Mouse (Mus musculus): ENCODE measurements around the gene Crb3. TPM values are rescaled to one million over a fixed set of nuclear protein-coding genes. Genes with fewer than 3 reads are reported as not detected.

Gene Crb3
- polyA plus RNA-seq, 1 experiment, result 2.4 TPM

- Histone ChIP-seq H3K4me1 (ENCODE audit: control insufficient read depth, insufficient read depth, low read length) (no peaks in the 10 kb centered on the region; the same call in 1 of the 2 replicates), H3K4me3 (replicated peaks; ENCODE audit: control insufficient read depth, low read depth, low read length) (no peak within 1 kb of the TSS), H3K27ac (ENCODE audit: control insufficient read depth, insufficient read depth, low read depth, low read length, poor library complexity) (no peak within 1 kb of the TSS)
- whole genome bisulfite sequencing, result 33% methylated on average over 31 of the region's 31 CpGs
- TF ChIP-seq POLR2A (IDR thresholded peaks at IDR 0.05; ENCODE audit: borderline replicate concordance, control insufficient read depth, low read depth, low read length), result no peak
- TF ChIP-seq CTCF (IDR thresholded peaks at IDR 0.05; ENCODE audit: control insufficient read depth, insufficient read depth, low read length), result no peak
These were observed 28.3 kb downstream of the Crb3 start, which contains the start of gene Tubb4a for GRCm38 (mm10) chr17:57087049-57087832. Gene Tubb4a, minus strand, starts transcription at chr17:57087782.

GRCm38 (mm10) chr17:57094222-57094621 is 35.3 kb downstream of the Crb3 start:
- Histone ChIP-seq H3K27ac (ENCODE audit: control insufficient read depth, insufficient read depth, low read depth, low read length, poor library complexity) (no peak overlapping the region), H3K4me3 (replicated peaks; ENCODE audit: control insufficient read depth, low read depth, low read length) (no peak overlapping the region), H3K4me1 (ENCODE audit: control insufficient read depth, insufficient read depth, low read length) (no peaks in the 10 kb centered on the region; the same call in 1 of the 2 replicates)
- TF ChIP-seq POLR2A (IDR thresholded peaks at IDR 0.05; ENCODE audit: borderline replicate concordance, control insufficient read depth, low read depth, low read length), result no peak
- no peak for TF ChIP-seq CTCF (IDR thresholded peaks at IDR 0.05; ENCODE audit: control insufficient read depth, insufficient read depth, low read length)
- 78% methylated on average over 3 of the region's 3 CpGs for WGBS

GRCm38 (mm10) chr17:57095855-57096622 is 37.1 kb downstream of the Crb3 start:
- Histone ChIP-seq H3K4me1 (ENCODE audit: control insufficient read depth, insufficient read depth, low read length) (no peaks in the 10 kb centered on the region; the same call in 1 of the 2 replicates), H3K4me3 (replicated peaks; ENCODE audit: control insufficient read depth, low read depth, low read length) (peak overlapping the region; percentile 1), H3K27ac (ENCODE audit: control insufficient read depth, insufficient read depth, low read depth, low read length, poor library complexity) (no peak overlapping the region)
- 8% methylated on average over 18 of the region's 19 CpGs for WGBS
- TF ChIP-seq CTCF (IDR thresholded peaks at IDR 0.05; ENCODE audit: control insufficient read depth, insufficient read depth, low read length) (no peak), POLR2A (IDR thresholded peaks at IDR 0.05; ENCODE audit: borderline replicate concordance, control insufficient read depth, low read depth, low read length) (no peak)

- Histone ChIP-seq H3K4me1 (ENCODE audit: control insufficient read depth, insufficient read depth, low read length) (no peaks in the 10 kb centered on the region; the same call in 1 of the 2 replicates), H3K4me3 (replicated peaks; ENCODE audit: control insufficient read depth, low read depth, low read length) (peak overlapping the region; percentile 1), H3K27ac (ENCODE audit: control insufficient read depth, insufficient read depth, low read depth, low read length, poor library complexity) (no peak overlapping the region)
- WGBS, result 1% methylated on average over 11 of the region's 11 CpGs
- no peak for TF ChIP-seq POLR2A (IDR thresholded peaks at IDR 0.05; ENCODE audit: borderline replicate concordance, control insufficient read depth, low read depth, low read length)
- peak; percentile 91 for TF ChIP-seq CTCF (IDR thresholded peaks at IDR 0.05; ENCODE audit: control insufficient read depth, insufficient read depth, low read length)
These were observed 37.7 kb downstream of the Crb3 start for GRCm38 (mm10) chr17:57096623-57096920.

GRCm38 (mm10) chr17:57098321-57098720 is 39.4 kb downstream of the Crb3 start:
- 59% methylated on average over 5 of the region's 5 CpGs for WGBS
- no peak overlapping the region for H3K4me3 ChIP-seq (replicated peaks; ENCODE audit: control insufficient read depth, low read depth, low read length)
- H3K4me1 ChIP-seq (ENCODE audit: control insufficient read depth, insufficient read depth, low read length), result no peaks in the 10 kb centered on the region; the same call in 1 of the 2 replicates
- no peak overlapping the region for H3K27ac ChIP-seq (ENCODE audit: control insufficient read depth, insufficient read depth, low read depth, low read length, poor library complexity)
- no peak for TF ChIP-seq POLR2A (IDR thresholded peaks at IDR 0.05; ENCODE audit: borderline replicate concordance, control insufficient read depth, low read depth, low read length)
- no peak for TF ChIP-seq CTCF (IDR thresholded peaks at IDR 0.05; ENCODE audit: control insufficient read depth, insufficient read depth, low read length)

GRCm38 (mm10) chr17:57099629-57100325 is 40.9 kb downstream of the Crb3 start:
- H3K27ac ChIP-seq (ENCODE audit: control insufficient read depth, insufficient read depth, low read depth, low read length, poor library complexity), result no peak overlapping the region
- no peak overlapping the region for H3K4me3 ChIP-seq (replicated peaks; ENCODE audit: control insufficient read depth, low read depth, low read length)
- WGBS, result 41% methylated on average over 10 of the region's 10 CpGs
- no peak for TF ChIP-seq CTCF (IDR thresholded peaks at IDR 0.05; ENCODE audit: control insufficient read depth, insufficient read depth, low read length)
- TF ChIP-seq POLR2A (IDR thresholded peaks at IDR 0.05; ENCODE audit: borderline replicate concordance, control insufficient read depth, low read depth, low read length), result no peak
- H3K4me1 ChIP-seq (ENCODE audit: control insufficient read depth, insufficient read depth, low read length), result no peaks in the 10 kb centered on the region; the same call in 1 of the 2 replicates

- Histone ChIP-seq H3K4me3 (replicated peaks; ENCODE audit: control insufficient read depth, low read depth, low read length) (no peak overlapping the region), H3K4me1 (ENCODE audit: control insufficient read depth, insufficient read depth, low read length) (no peaks in the 10 kb centered on the region; the same call in none of the 2 replicates), H3K27ac (ENCODE audit: control insufficient read depth, insufficient read depth, low read depth, low read length, poor library complexity) (no peak overlapping the region)
- TF ChIP-seq CTCF (IDR thresholded peaks at IDR 0.05; ENCODE audit: control insufficient read depth, insufficient read depth, low read length), result no peak
- TF ChIP-seq POLR2A (IDR thresholded peaks at IDR 0.05; ENCODE audit: borderline replicate concordance, control insufficient read depth, low read depth, low read length), result no peak
- 46% methylated on average over 2 of the region's 2 CpGs for WGBS
These were observed 43.4 kb downstream of the Crb3 start for GRCm38 (mm10) chr17:57102276-57102675.

GRCm38 (mm10) chr17:57104496-57104895 is 45.6 kb downstream of the Crb3 start:
- WGBS, result 13% methylated on average over 4 of the region's 4 CpGs
- no peak overlapping the region for H3K4me3 ChIP-seq (replicated peaks; ENCODE audit: control insufficient read depth, low read depth, low read length)
- TF ChIP-seq POLR2A (IDR thresholded peaks at IDR 0.05; ENCODE audit: borderline replicate concordance, control insufficient read depth, low read depth, low read length), result no peak
- TF ChIP-seq CTCF (IDR thresholded peaks at IDR 0.05; ENCODE audit: control insufficient read depth, insufficient read depth, low read length), result no peak
- H3K4me1 ChIP-seq (ENCODE audit: control insufficient read depth, insufficient read depth, low read length), result no peaks in the 10 kb centered on the region; the same call in 1 of the 2 replicates
- H3K27ac ChIP-seq (ENCODE audit: control insufficient read depth, insufficient read depth, low read depth, low read length, poor library complexity), result no peak overlapping the region
